Mouse (Mus musculus) forelimb bud, embryonic 11.5 days (tissue): ENCODE data around the gene Gltpd2.

Experiments used
- DNase-seq: peaks from one replicate; pipeline ENCODE4 v3.0.0-alpha.2; 2012; ENCODE audit warnings: low read depth, low spot score

Gltpd2 gene

DNA sequence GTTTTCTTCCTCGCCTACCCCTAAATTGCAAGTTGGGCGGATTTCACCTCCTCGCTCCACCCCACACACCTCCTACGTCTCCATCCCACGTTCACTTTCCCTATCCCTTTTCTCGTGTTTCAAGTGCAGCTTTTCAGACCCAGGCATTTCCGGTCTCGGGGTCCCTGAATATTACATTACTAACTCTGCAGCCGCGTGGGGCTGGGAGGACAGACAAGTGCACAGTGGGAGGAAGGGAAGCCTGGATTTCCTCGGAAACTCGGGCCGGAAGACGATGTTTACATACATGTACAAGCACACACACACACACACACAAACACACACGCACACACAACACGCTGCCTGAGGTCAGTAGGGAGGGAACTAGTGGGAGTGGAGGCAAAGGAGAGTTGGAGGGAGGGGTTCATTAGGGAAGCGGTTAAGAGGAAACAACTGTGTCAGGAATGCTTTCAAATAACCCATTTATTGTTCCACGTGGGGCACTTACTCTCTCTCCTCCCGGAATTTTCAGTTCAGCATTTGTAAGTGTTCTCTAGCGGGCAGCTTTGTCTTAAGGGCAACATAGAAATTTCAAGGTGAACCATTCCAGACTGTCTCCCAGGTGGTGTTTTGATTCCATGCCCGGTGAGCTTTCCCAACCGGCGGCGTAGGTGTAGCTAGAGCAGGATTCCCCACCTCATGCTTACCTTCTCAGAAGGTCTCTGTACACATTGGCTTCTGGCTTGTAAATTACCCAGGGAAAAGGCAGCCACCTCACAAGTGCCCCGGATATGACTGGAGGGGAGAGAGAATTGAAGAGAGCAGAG, 44.7 kb downstream of the Gltpd2 start:
- DNase-seq: peak; percentile 48

DNA sequence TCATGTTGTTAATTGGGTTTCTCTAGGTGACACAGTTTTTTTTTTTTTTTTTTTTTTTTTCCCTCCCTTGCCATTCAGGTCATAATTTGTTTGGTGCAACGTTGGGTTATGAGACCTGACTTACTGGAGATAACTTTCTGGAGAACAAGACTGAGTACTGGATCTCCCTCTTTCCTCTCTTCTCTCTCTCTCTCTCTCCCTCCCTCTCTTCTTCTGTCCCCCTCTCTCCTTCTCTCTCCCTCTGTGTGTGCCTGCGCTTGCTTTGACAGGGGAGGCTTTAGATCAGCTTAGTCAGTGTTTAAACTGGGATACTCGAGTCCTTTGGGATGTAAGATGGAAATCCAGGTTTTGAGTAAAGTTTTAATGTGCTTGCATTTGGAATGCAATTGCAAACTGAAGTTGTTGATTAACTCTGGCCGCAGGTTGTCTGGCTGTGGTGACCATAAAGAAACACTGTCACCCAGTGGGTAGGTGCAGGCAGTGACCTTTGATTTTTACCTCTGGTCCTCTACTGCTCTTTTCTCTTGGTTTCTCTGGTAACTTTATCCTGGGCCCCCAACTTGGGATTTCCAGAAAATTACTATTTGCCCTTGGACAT, 45.4 kb downstream of the Gltpd2 start:
- no peak for DNase-seq

DNA sequence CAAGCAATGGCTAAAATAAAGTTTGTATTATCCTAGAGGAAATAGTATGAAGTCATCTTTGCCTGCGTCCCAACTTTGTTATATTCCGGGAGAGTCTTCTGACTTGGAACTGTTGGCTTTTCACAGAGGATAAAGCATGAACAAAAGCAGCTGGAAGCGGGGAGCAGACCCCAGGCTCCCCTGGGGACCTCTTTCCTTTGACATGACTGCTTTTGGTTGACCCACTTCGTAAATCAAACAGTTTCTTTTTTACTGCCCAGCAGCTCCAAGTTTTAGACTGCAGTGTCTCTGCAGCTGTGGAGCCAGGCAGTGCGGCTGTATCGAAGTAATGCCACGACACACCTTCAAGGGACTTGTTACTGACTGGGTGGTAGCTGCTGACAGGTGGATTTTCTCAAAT, 47.6 kb downstream of the Gltpd2 start:
- DNase-seq: peak; percentile 57
